8 mouse cellular contexts compared by ENCODE assay signal in genomic region chr17:5977056-5977920, GRCm38 (mm10). TPM values are rescaled to one million over a fixed set of nuclear protein-coding genes. Genes with fewer than 3 reads are reported as not detected.
DNase-seq lines count a peak whose midpoint lies in the region; ATAC-seq and TF ChIP-seq lines count a peak whose summit lies in the region.

No protein-coding gene starts in this region.

- peak overlapping the region; percentile 7; the same call in 1 of the 2 replicates for H3K27ac ChIP-seq in kidney, adult 2 months (ENCODE audit: insufficient read depth, low read depth, low read length)
- no peak overlapping the region; the same call in 1 of the 2 replicates for H3K27ac ChIP-seq in kidney, embryonic 14.5 days (ENCODE audit: low read depth, low read length)
- H3K27ac ChIP-seq in ES-E14 (ENCODE audit: insufficient read depth, low read depth, low read length, poor library complexity, severe bottlenecking), result peak overlapping the region; percentile 90
- H3K27ac ChIP-seq in liver, embryonic 12.5 days, result peak overlapping the region; percentile 58
- H3K27ac ChIP-seq in stomach, embryonic 14.5 days (ENCODE audit: low read length), result peak overlapping the region; percentile 78; the same call in 1 of the 2 replicates

- no peaks in the 10 kb centered on the region for H3K36me3 ChIP-seq in kidney, adult 2 months (ENCODE audit: control insufficient read depth, insufficient read depth, low read length)
- no peaks in the 10 kb centered on the region for H3K36me3 ChIP-seq in kidney, embryonic 14.5 days (ENCODE audit: control insufficient read depth, insufficient read depth, low read length)
- H3K36me3 ChIP-seq in ES-E14 (ENCODE audit: control insufficient read depth, insufficient read depth, low read length, poor library complexity, severe bottlenecking), result no peaks in the 10 kb centered on the region
- no peaks in the 10 kb centered on the region for H3K36me3 ChIP-seq in liver, embryonic 12.5 days
- H3K36me3 ChIP-seq in stomach, embryonic 14.5 days (ENCODE audit: control insufficient read depth, insufficient read depth, low read length), result no peaks in the 10 kb centered on the region

- no peak overlapping the region for H3K4me2 ChIP-seq in kidney, embryonic 14.5 days (replicated peaks; ENCODE audit: low read depth, low read length)
- H3K4me2 ChIP-seq in liver, embryonic 12.5 days, result no peak overlapping the region
- 0 out of 2 replicates have a peak overlapping the region, but pooled peaks have one; percentile 10 for H3K4me2 ChIP-seq in stomach, embryonic 14.5 days (replicated peaks; ENCODE audit: low read depth, low read length)

- no peaks in the 10 kb centered on the region for H3K9me3 ChIP-seq in kidney, embryonic 14.5 days (ENCODE audit: control insufficient read depth, low read length)
- no peaks in the 10 kb centered on the region for H3K9me3 ChIP-seq in ES-E14 (ENCODE audit: control insufficient read depth, insufficient read depth, low read depth, low read length)
- H3K9me3 ChIP-seq in liver, embryonic 12.5 days (replicated peaks), result no peaks in the 10 kb centered on the region
- H3K9me3 ChIP-seq in stomach, embryonic 14.5 days (ENCODE audit: control insufficient read depth, low read depth, low read length), result no peaks in the 10 kb centered on the region

- H3K4me1 ChIP-seq in kidney, adult 2 months (ENCODE audit: control insufficient read depth, insufficient read depth, low read length), result no peaks in the 10 kb centered on the region
- H3K4me1 ChIP-seq in kidney, embryonic 14.5 days (ENCODE audit: control insufficient read depth, insufficient read depth, low read length), result peaks cover 30% of the 10 kb centered on the region
- H3K4me1 ChIP-seq in ES-E14 (ENCODE audit: control insufficient read depth in 2 of 2, insufficient read depth in 2 of 2, low read length in 2 of 2, poor library complexity in 1 of 2), result peaks cover 26 to 51% of the 10 kb centered on the region in 2 experiments
- H3K4me1 ChIP-seq in liver, embryonic 12.5 days, result peaks cover 37% of the 10 kb centered on the region
- peaks cover 36% of the 10 kb centered on the region for H3K4me1 ChIP-seq in stomach, embryonic 14.5 days (ENCODE audit: control insufficient read depth, insufficient read depth, low read length)

- H3K9ac ChIP-seq in kidney, embryonic 14.5 days (ENCODE audit: low read depth, low read length), result no peak overlapping the region
- peak overlapping the region; percentile 47; the same call in 1 of the 2 replicates for H3K9ac ChIP-seq in ES-E14 (ENCODE audit: insufficient read depth, low read depth, low read length, poor library complexity, severe bottlenecking)
- no peak overlapping the region for H3K9ac ChIP-seq in liver, embryonic 12.5 days
- H3K9ac ChIP-seq in stomach, embryonic 14.5 days (replicated peaks; ENCODE audit: low read depth, low read length), result no peak overlapping the region

- no peaks in the 10 kb centered on the region for H3K27me3 ChIP-seq in kidney, adult 2 months (replicated peaks; ENCODE audit: control insufficient read depth, insufficient read depth, low read length)
- no peaks in the 10 kb centered on the region for H3K27me3 ChIP-seq in kidney, embryonic 14.5 days (ENCODE audit: control insufficient read depth, insufficient read depth, low read length)
- peaks cover 47% of the 10 kb centered on the region for H3K27me3 ChIP-seq in liver, embryonic 12.5 days (replicated peaks)
- H3K27me3 ChIP-seq in stomach, embryonic 14.5 days (ENCODE audit: control insufficient read depth, insufficient read depth, low read length), result no peaks in the 10 kb centered on the region

- DNase-seq in kidney, adult 2 months, result peak; percentile 43
- DNase-seq in ES-E14 (ENCODE audit: low read depth, low spot score), result no peak
- DNase-seq in gastrocnemius, postnatal 25 days, result peak; percentile 55
- DNase-seq in spleen, postnatal 36 days (ENCODE audit: low spot score in 2 of 2), result no peak
- DNase-seq in spleen, adult 12 weeks (ENCODE audit: low spot score), result no peak

- 0 out of 2 replicates have a peak overlapping the region, but pooled peaks have one; percentile 1 for H3K4me3 ChIP-seq in kidney, adult 2 months (ENCODE audit: insufficient read depth, low read depth, low read length)
- no peak overlapping the region for H3K4me3 ChIP-seq in kidney, embryonic 14.5 days (ENCODE audit: low read length)
- peak overlapping the region; percentile 16 to 18; a peak in 3 of 4 replicates for H3K4me3 ChIP-seq in ES-E14 (ENCODE audit: insufficient read depth in 1 of 2, low read depth in 1 of 2, low read length in 2 of 2, poor library complexity in 1 of 2, severe bottlenecking in 1 of 2)
- H3K4me3 ChIP-seq in liver, embryonic 12.5 days, result no peak overlapping the region
- H3K4me3 ChIP-seq in stomach, embryonic 14.5 days (ENCODE audit: low read depth, low read length), result no peak overlapping the region

- WGBS in kidney, adult 2 months, result 47% methylated on average over 16 of the region's 16 CpGs
- WGBS in kidney, embryonic 14.5 days, result 37% methylated on average over 16 of the region's 16 CpGs
- WGBS in liver, embryonic 12.5 days (ENCODE audit: insufficient replicate concordance), result 23% methylated on average over 16 of the region's 16 CpGs
- WGBS in stomach, embryonic 14.5 days, result 48% methylated on average over 16 of the region's 16 CpGs

- no peak for ATAC-seq in kidney, embryonic 14.5 days (ENCODE audit: low FRiP score, low TSS enrichment)
- peak; percentile 30; the same call in 1 of the 2 replicates for ATAC-seq in liver, embryonic 12.5 days
- no peak for ATAC-seq in stomach, embryonic 14.5 days (ENCODE audit: insufficient number of reproducible peaks, insufficient read depth, low FRiP score, low read depth)

- TF ChIP-seq POLR2A in kidney, adult 2 months (IDR thresholded peaks at IDR 0.05; ENCODE audit: low read depth, low read length), result no peak

- TF ChIP-seq CTCF in kidney, adult 2 months (conservative IDR thresholded peaks at IDR 0.05; ENCODE audit: insufficient read depth, insufficient read length, low read depth, low read length), result no peak

- in situ Hi-C loops in ES-E14 (cut with MboI; ENCODE audit: low sequenced_read_pairs in 2 of 2, unreplicated experiment in 2 of 2), result no loop called here

TF ChIP-seq in ES-E14, 5 proteins besides CTCF, POLR2A, EP300 and RAD21:
- no peak for TF ChIP-seq ZNF384 (IDR thresholded peaks at IDR 0.05; ENCODE audit: low read depth, low read length)
- no peak for TF ChIP-seq CHD2 (IDR thresholded peaks at IDR 0.05; ENCODE audit: low read depth, low read length)

RNA-seq across cellular contexts. Expression of gene Synj2, which starts 36.2 kb away (rescaled TPM):
- 1.5 and 1.8 TPM in 2 replicates for polyA plus RNA-seq in kidney, adult 2 months (2012; rRNA removed)
- polyA plus RNA-seq in kidney, embryonic 14.5 days (2014; fragmentation: Nextera tagmentation; extraction: Ambion mirVana), result 2.9 and 4.3 TPM in 2 replicates
- 6.1 and 8.8 TPM in 2 replicates for total RNA-seq in ES-E14 (2012; rRNA removed)
- total RNA-seq in gastrocnemius, postnatal 25 days (2021), result 10 to 100 TPM; 35.8 to 48.7 TPM
- polyA plus RNA-seq in liver, embryonic 12.5 days (2016; fragmentation: Nextera tagmentation; extraction: Ambion mirVana), result 1.6 and 1.8 TPM in 2 replicates
- polyA plus RNA-seq in stomach, embryonic 14.5 days (2014; fragmentation: Nextera tagmentation; extraction: Ambion mirVana), result 7.5 and 10.3 TPM in 2 replicates

Comparison
In these comparisons a context has a peak if more than half of its experiments do, and no peak if none do; other contexts are left out.
1. H3K4me3 ChIP-seq: peak in kidney, adult 2 months (single experiment) and ES-E14 (2 of 2); none in kidney, embryonic 14.5 days (single experiment), liver, embryonic 12.5 days (single experiment) and stomach, embryonic 14.5 days (single experiment).
2. DNase-seq: peak in kidney, adult 2 months (single experiment) and gastrocnemius, postnatal 25 days (single experiment); none in ES-E14 (single experiment), spleen, postnatal 36 days (0 of 2) and spleen, adult 12 weeks (single experiment).